In the genomic region with DNA sequence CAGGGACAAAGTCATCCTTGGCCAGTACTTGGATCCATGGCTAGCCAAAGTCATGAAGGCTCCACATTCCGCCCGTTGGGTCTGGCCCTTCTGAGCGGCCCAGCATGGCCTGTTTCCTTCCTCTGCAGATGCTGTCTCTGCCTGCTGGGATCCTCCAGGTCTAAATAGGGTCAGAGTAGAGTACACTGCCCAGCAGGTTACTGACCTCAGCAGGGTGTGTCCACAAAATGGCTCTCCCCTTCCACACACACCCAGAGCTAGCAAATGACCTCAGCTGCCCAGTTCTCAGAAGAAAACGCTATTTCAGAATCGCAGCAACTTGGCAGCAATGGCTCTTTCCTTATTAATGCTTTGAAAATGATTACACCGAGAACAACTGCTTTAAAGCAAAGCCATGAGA, we compare ENCODE assay signal across 15 mouse cellular contexts. TPM values are rescaled to one million over a fixed set of nuclear protein-coding genes. Genes with fewer than 3 reads are reported as not detected.
A peak's percentile ranks its signal among the peaks of the same experiment; 100 is the strongest.
DNase-seq lines count a peak whose midpoint lies in the region; ATAC-seq and TF ChIP-seq lines count a peak whose summit lies in the region.
"Had no signal": no experiment of that assay in that cellular context is flagged by ENCODE, and none has a peak within 500 bp of the region (broad histone marks: within the 10 kb centered on the region; RNA-seq: fewer than 3 reads in every experiment).

No protein-coding gene starts in this region.

- no peak for TF ChIP-seq EP300 in stomach, postnatal 0 days (optimal IDR thresholded peaks at IDR 0.05)

- peak; percentile 96 for DNase-seq in heart, adult 11 months
- no peak for DNase-seq in heart, embryonic 10.5 days (ENCODE audit: low spot score)
- no peak for DNase-seq in lung, embryonic 14.5 days
- no peak for DNase-seq in lung, postnatal 14 days
- peak; percentile 32 for DNase-seq in heart, adult 8-10 months (ENCODE audit: low spot score)
- peak; percentile 44 for DNase-seq in stomach, postnatal 0 days (ENCODE audit: low spot score)
- DNase-seq in cerebellum, adult 9-11 months = no peak
- DNase-seq: B cell, adult 2 months; cerebellum, adult 9-10 months; thymus, adult 2 months had no signal

- 0 out of 2 replicates have a peak, but pooled peaks cover 4% of the 10 kb centered on the region for H3K4me1 ChIP-seq in heart, embryonic 10.5 days
- H3K4me1 ChIP-seq in lung, embryonic 14.5 days (ENCODE audit: insufficient read depth) = 0 out of 2 replicates have a peak, but pooled peaks cover 5% of the 10 kb centered on the region
- no peaks in the 10 kb centered on the region for H3K4me1 ChIP-seq in stomach, postnatal 0 days (replicated peaks; ENCODE audit: control insufficient read depth, insufficient read depth)
- H3K4me1 ChIP-seq: forebrain, embryonic 10.5 days; neural tube, embryonic 12.5 days had no signal

- whole genome bisulfite sequencing in heart, embryonic 10.5 days = 83% methylated on average over 6 of the region's 6 CpGs
- 84% methylated on average over 6 of the region's 6 CpGs for WGBS in lung, embryonic 14.5 days
- 67% methylated on average over 6 of the region's 6 CpGs for WGBS in stomach, postnatal 0 days

- peak; percentile 7; the same call in 1 of the 2 replicates for ATAC-seq in lung, embryonic 14.5 days (ENCODE audit: insufficient read depth)
- ATAC-seq in stomach, postnatal 0 days (ENCODE audit: low FRiP score, low TSS enrichment) = peak; percentile 82
- ATAC-seq in erythroblast, adult 5-6 weeks (replicated peaks; ENCODE audit: low FRiP score, poor library complexity, severe bottlenecking) = no peak
- ATAC-seq: midbrain, embryonic 16.5 days had no signal

- no peak overlapping the region for H3K4me2 ChIP-seq in lung, embryonic 14.5 days
- H3K4me2 ChIP-seq in stomach, postnatal 0 days (replicated peaks; ENCODE audit: low read depth) = no peak overlapping the region
- H3K4me2 ChIP-seq: hindbrain, embryonic 15.5 days; neural tube, embryonic 12.5 days had no signal

- H3K36me3 ChIP-seq in heart, embryonic 10.5 days = peaks cover 28% of the 10 kb centered on the region
- peaks cover 16% of the 10 kb centered on the region; the same call in 1 of the 2 replicates for H3K36me3 ChIP-seq in lung, embryonic 14.5 days (ENCODE audit: insufficient read depth)
- peaks cover 2% of the 10 kb centered on the region; the same call in 1 of the 2 replicates for H3K36me3 ChIP-seq in stomach, postnatal 0 days (ENCODE audit: control insufficient read depth, insufficient read depth, low read length)

- no peak overlapping the region for H3K27ac ChIP-seq in heart, embryonic 10.5 days
- no peak overlapping the region for H3K27ac ChIP-seq in lung, embryonic 14.5 days (ENCODE audit: low read depth)
- H3K27ac ChIP-seq in stomach, postnatal 0 days (replicated peaks) = no peak overlapping the region
- H3K27ac ChIP-seq: forebrain, embryonic 10.5 days; hindbrain, embryonic 15.5 days; neural tube, embryonic 12.5 days had no signal

- no peak overlapping the region for H3K4me3 ChIP-seq in heart, embryonic 10.5 days
- no peak overlapping the region for H3K4me3 ChIP-seq in lung, embryonic 14.5 days (ENCODE audit: low read depth, low read length)
- H3K4me3 ChIP-seq in stomach, postnatal 0 days (ENCODE audit: low read depth, low read length) = no peak overlapping the region
- H3K4me3 ChIP-seq: forebrain, embryonic 10.5 days; hindbrain, embryonic 15.5 days; neural tube, embryonic 12.5 days had no signal

- H3K9ac ChIP-seq in lung, embryonic 14.5 days = no peak overlapping the region
- no peak overlapping the region for H3K9ac ChIP-seq in stomach, postnatal 0 days (ENCODE audit: low read length)
- H3K9ac ChIP-seq: hindbrain, embryonic 15.5 days; neural tube, embryonic 12.5 days had no signal

- H3K9me3 ChIP-seq in heart, embryonic 10.5 days = no peaks in the 10 kb centered on the region
- H3K9me3 ChIP-seq in lung, embryonic 14.5 days (ENCODE audit: low read depth, low read length) = no peaks in the 10 kb centered on the region
- H3K9me3 ChIP-seq in stomach, postnatal 0 days (ENCODE audit: control insufficient read depth, low read length) = no peaks in the 10 kb centered on the region
- H3K9me3 ChIP-seq: forebrain, embryonic 10.5 days; hindbrain, embryonic 15.5 days; neural tube, embryonic 12.5 days had no signal

- H3K27me3 ChIP-seq in heart, embryonic 10.5 days (ENCODE audit: insufficient read depth, poor library complexity, severe bottlenecking) = no peaks in the 10 kb centered on the region
- H3K27me3 ChIP-seq in lung, embryonic 14.5 days (ENCODE audit: insufficient read depth, low read length) = no peaks in the 10 kb centered on the region
- no peaks in the 10 kb centered on the region for H3K27me3 ChIP-seq in stomach, postnatal 0 days (ENCODE audit: control insufficient read depth, insufficient read depth, low read length)
- H3K27me3 ChIP-seq: hindbrain, embryonic 15.5 days; neural tube, embryonic 12.5 days had no signal

- TF ChIP-seq CTCF in lung, embryonic 14.5 days (IDR thresholded peaks at IDR 0.05; ENCODE audit: low read depth) = no peak
- no peak for TF ChIP-seq CTCF in stomach, postnatal 0 days (IDR thresholded peaks at IDR 0.05; ENCODE audit: low read depth)

RNA-seq across cellular contexts. Expression of a gene that starts 27.5 kb away (rescaled TPM):
- polyA plus RNA-seq in heart, embryonic 10.5 days (2016; fragmentation: Nextera tagmentation; extraction: Ambion mirVana) = 11.8 and 15.5 TPM in 2 replicates
- polyA plus RNA-seq in lung, embryonic 14.5 days (2014; fragmentation: Nextera tagmentation; extraction: Ambion mirVana) = 19.1 and 19.7 TPM in 2 replicates
- total RNA-seq in heart, adult 8-10 months (2022) = 10 to 100 TPM; 13.4 to 17.6 (median 14.7) TPM
- polyA plus RNA-seq in stomach, postnatal 0 days (2015; fragmentation: Nextera tagmentation; extraction: Ambion mirVana) = 11.2 and 12.9 TPM in 2 replicates
- total RNA-seq in erythroblast, adult 5-6 weeks (2015; ENCODE audit: low replicate concordance) = 9.4 and 12.7 TPM in 2 replicates
- total RNA-seq in erythroblast, adult 5-6 weeks (2017; ENCODE audit: low replicate concordance) = 8.9 and 19.7 TPM in 2 replicates

Comparison
In these comparisons a context has a peak if more than half of its experiments do, and no peak if none do; other contexts are left out.
1. DNase-seq: peak in heart, adult 11 months (single experiment), heart, adult 8-10 months (single experiment) and stomach, postnatal 0 days (single experiment); none in heart, embryonic 10.5 days (single experiment), lung, embryonic 14.5 days (single experiment), lung, postnatal 14 days (single experiment) and cerebellum, adult 9-11 months (single experiment).